Mouse (Mus musculus) brown adipose tissue, adult 24 weeks (tissue): ENCODE measurements at regions not wholly inside any gene's neighbourhood (a gene's known extent, or its start where the extent isn't known, plus 50 kb on each side); places are given as distances from the start of the nearest gene placed in this dataset.

Experiments
- H3K27ac ChIP-seq: fragments of 200-500 bp; replicated peaks from 2 replicates; pipeline ENCODE4 v1.5.1; 2012; ENCODE audit warnings: low read depth, mild to moderate bottlenecking, low read length
- H3K4me1 ChIP-seq: fragments of 200-500 bp; 2 replicates; pipeline ENCODE4 v1.6.1; 2012; ENCODE audit warnings: low read length, mixed read lengths; ENCODE audit not compliant: control insufficient read depth, insufficient read depth, insufficient read length
- H3K4me3 ChIP-seq: fragments of 200-500 bp; 2 replicates; pipeline ENCODE4 v1.5.1; 2012; ENCODE audit warnings: low read depth, mild to moderate bottlenecking, low read length, moderate library complexity; ENCODE audit not compliant: insufficient read depth

- Histone ChIP-seq H3K27ac (no peak overlapping the region), H3K4me1 (no peaks in the 10 kb centered on the region), H3K4me3 (no peak overlapping the region)
Measured at GRCm38 (mm10) chr13:35388380-35388779, 271.3 kb upstream of the Cdyl start.

- H3K4me3 ChIP-seq, result no peak overlapping the region
- H3K27ac ChIP-seq, result no peak overlapping the region
- H3K4me1 ChIP-seq, result no peaks in the 10 kb centered on the region
Measured at GRCm38 (mm10) chr13:35389781-35390525, 269.7 kb upstream of the Cdyl start.

GRCm38 (mm10) chr13:35390526-35390880, 269.1 kb upstream of the Cdyl start:
- no peak overlapping the region for H3K4me3 ChIP-seq
- no peak overlapping the region for H3K27ac ChIP-seq
- H3K4me1 ChIP-seq, result peaks cover 2% of the 10 kb centered on the region; the same call in 1 of the 2 replicates

- no peak overlapping the region for H3K4me3 ChIP-seq
- H3K27ac ChIP-seq, result no peak overlapping the region
- H3K4me1 ChIP-seq, result peaks cover 5% of the 10 kb centered on the region; the same call in 1 of the 2 replicates
Measured at GRCm38 (mm10) chr13:35392167-35392566, 267.5 kb upstream of the Cdyl start.

GRCm38 (mm10) chr13:35395192-35395591, 264.4 kb upstream of the Cdyl start:
- H3K4me1 ChIP-seq, result peaks cover 5% of the 10 kb centered on the region; the same call in 1 of the 2 replicates
- H3K4me3 ChIP-seq, result no peak overlapping the region
- no peak overlapping the region for H3K27ac ChIP-seq

GRCm38 (mm10) chr13:35395630-35396029, 264.0 kb upstream of the Cdyl start:
- no peak overlapping the region for H3K4me3 ChIP-seq
- no peak overlapping the region for H3K27ac ChIP-seq
- H3K4me1 ChIP-seq, result peaks cover 5% of the 10 kb centered on the region; the same call in 1 of the 2 replicates

GRCm38 (mm10) chr13:35397166-35397565, 262.5 kb upstream of the Cdyl start:
- Histone ChIP-seq H3K4me1 (peaks cover 5% of the 10 kb centered on the region; the same call in 1 of the 2 replicates), H3K4me3 (no peak overlapping the region), H3K27ac (no peak overlapping the region)

GRCm38 (mm10) chr13:35398192-35398591, 261.4 kb upstream of the Cdyl start:
- Histone ChIP-seq H3K4me1 (peaks cover 5% of the 10 kb centered on the region; the same call in 1 of the 2 replicates), H3K27ac (no peak overlapping the region)

GRCm38 (mm10) chr13:35402856-35403255, 256.8 kb upstream of the Cdyl start:
- Histone ChIP-seq H3K4me3 (no peak overlapping the region), H3K4me1 (no peaks in the 10 kb centered on the region), H3K27ac (peak overlapping the region; percentile 60; the same call in 1 of the 2 replicates)

More at GRCm38 (mm10) chr13:35398192-35398591, 261.4 kb upstream of the Cdyl start:
- H3K4me3 ChIP-seq, result no peak overlapping the region

GRCm38 (mm10) chr13:35404428-35404827, 255.2 kb upstream of the Cdyl start:
- Histone ChIP-seq H3K4me3 (no peak overlapping the region), H3K4me1 (no peaks in the 10 kb centered on the region), H3K27ac (0 out of 2 replicates have a peak overlapping the region, but pooled peaks have one; percentile 34)

- H3K4me3 ChIP-seq, result no peak overlapping the region
- no peak overlapping the region for H3K27ac ChIP-seq
- H3K4me1 ChIP-seq, result no peaks in the 10 kb centered on the region
Measured at GRCm38 (mm10) chr13:35405384-35405783, 254.2 kb upstream of the Cdyl start.

- no peak overlapping the region for H3K27ac ChIP-seq
- H3K4me1 ChIP-seq, result no peaks in the 10 kb centered on the region
- H3K4me3 ChIP-seq, result no peak overlapping the region
Measured at GRCm38 (mm10) chr13:35417500-35417899, 242.1 kb upstream of the Cdyl start.

GRCm38 (mm10) chr13:35420076-35420475, 239.6 kb upstream of the Cdyl start:
- Histone ChIP-seq H3K27ac (no peak overlapping the region), H3K4me3 (no peak overlapping the region), H3K4me1 (no peaks in the 10 kb centered on the region)

GRCm38 (mm10) chr13:35426061-35426460, 233.6 kb upstream of the Cdyl start:
- Histone ChIP-seq H3K4me1 (no peaks in the 10 kb centered on the region), H3K27ac (no peak overlapping the region), H3K4me3 (no peak overlapping the region)

GRCm38 (mm10) chr13:35435173-35435572, 224.5 kb upstream of the Cdyl start:
- no peaks in the 10 kb centered on the region for H3K4me1 ChIP-seq
- H3K4me3 ChIP-seq, result no peak overlapping the region
- no peak overlapping the region for H3K27ac ChIP-seq

- Histone ChIP-seq H3K4me3 (no peak overlapping the region), H3K27ac (no peak overlapping the region), H3K4me1 (peaks cover 6% of the 10 kb centered on the region)
Measured at GRCm38 (mm10) chr13:35447661-35448060, 212.0 kb upstream of the Cdyl start.
